Comparison of ENCODE assay signal across 12 mouse cellular contexts in genomic region chr14:23684463-23685066, GRCm38 (mm10).
DNase-seq lines count a peak whose midpoint lies in the region; ATAC-seq lines count a peak whose summit lies in the region.
"Had no signal": no experiment of that assay in that cellular context is flagged by ENCODE, and none has a peak within 500 bp of the region (broad histone marks: within the 10 kb centered on the region; RNA-seq: fewer than 3 reads in every experiment).

No protein-coding gene starts in this region.

- H3K4me1 ChIP-seq in kidney, embryonic 16.5 days (ENCODE audit: insufficient read depth, low read length) = no peaks in the 10 kb centered on the region
- no peaks in the 10 kb centered on the region for H3K4me1 ChIP-seq in hindbrain, embryonic 11.5 days (replicated peaks; ENCODE audit: control insufficient read depth, insufficient read depth, low read length)
- H3K4me1 ChIP-seq: embryonic facial prominence, embryonic 15.5 days had no signal

- H3K27me3 ChIP-seq in kidney, embryonic 16.5 days (ENCODE audit: insufficient read depth, low read length) = no peaks in the 10 kb centered on the region
- no peaks in the 10 kb centered on the region for H3K27me3 ChIP-seq in hindbrain, embryonic 11.5 days (ENCODE audit: control insufficient read depth, insufficient read depth, low read length)
- H3K27me3 ChIP-seq: embryonic facial prominence, embryonic 15.5 days had no signal

- H3K9ac ChIP-seq in kidney, embryonic 16.5 days (replicated peaks; ENCODE audit: low read length) = no peak overlapping the region
- no peak overlapping the region for H3K9ac ChIP-seq in hindbrain, embryonic 11.5 days (ENCODE audit: low read depth, low read length)
- H3K9ac ChIP-seq: embryonic facial prominence, embryonic 15.5 days; heart, embryonic 12.5 days had no signal

- H3K4me3 ChIP-seq in kidney, embryonic 16.5 days (ENCODE audit: low read length) = no peak overlapping the region
- H3K4me3 ChIP-seq in hindbrain, embryonic 11.5 days (ENCODE audit: low read depth, low read length) = no peak overlapping the region
- H3K4me3 ChIP-seq: embryonic facial prominence, embryonic 15.5 days; heart, embryonic 12.5 days; myocyte had no signal

- H3K36me3 ChIP-seq in kidney, embryonic 16.5 days (ENCODE audit: insufficient read depth, low read length) = no peaks in the 10 kb centered on the region
- no peaks in the 10 kb centered on the region for H3K36me3 ChIP-seq in hindbrain, embryonic 11.5 days (ENCODE audit: control insufficient read depth, insufficient read depth, low read length)
- H3K36me3 ChIP-seq: embryonic facial prominence, embryonic 15.5 days; heart, embryonic 12.5 days had no signal

- peak; percentile 57 to 58 for DNase-seq in cerebellum, postnatal 10 days
- DNase-seq in cerebellum, adult 8-10 months = no peak
- DNase-seq in kidney, adult 9 months = peak; percentile 37
- peak; percentile 17 for DNase-seq in 416B (ENCODE audit: low read depth)
- DNase-seq in brain, adult 2 months (ENCODE audit: low read depth, low spot score) = peak; percentile 57
- DNase-seq in hindbrain, embryonic 11.5 days (ENCODE audit: low spot score) = no peak
- no peak for DNase-seq in heart, adult 11 months

- no peak overlapping the region for H3K27ac ChIP-seq in kidney, embryonic 16.5 days (ENCODE audit: low read length)
- H3K27ac ChIP-seq in hindbrain, embryonic 11.5 days (ENCODE audit: low read depth, low read length) = no peak overlapping the region
- H3K27ac ChIP-seq: embryonic facial prominence, embryonic 15.5 days had no signal

- WGBS in kidney, embryonic 16.5 days = 36% methylated on average over 3 of the region's 3 CpGs
- WGBS in hindbrain, embryonic 11.5 days = 59% methylated on average over 3 of the region's 3 CpGs

- no peak for ATAC-seq in kidney, embryonic 16.5 days (ENCODE audit: low FRiP score, low TSS enrichment)
- ATAC-seq in hindbrain, embryonic 11.5 days (ENCODE audit: low FRiP score) = no peak

- H3K4me2 ChIP-seq in kidney, embryonic 16.5 days (replicated peaks; ENCODE audit: low read depth, low read length) = no peak overlapping the region
- no peak overlapping the region for H3K4me2 ChIP-seq in hindbrain, embryonic 11.5 days (replicated peaks; ENCODE audit: low read depth, low read length)
- H3K4me2 ChIP-seq: embryonic facial prominence, embryonic 15.5 days; heart, embryonic 12.5 days; liver, embryonic 11.5 days had no signal

- H3K9me3 ChIP-seq in kidney, embryonic 16.5 days (ENCODE audit: low read length) = no peaks in the 10 kb centered on the region
- no peaks in the 10 kb centered on the region for H3K9me3 ChIP-seq in hindbrain, embryonic 11.5 days (ENCODE audit: control insufficient read depth, low read length)
- H3K9me3 ChIP-seq: embryonic facial prominence, embryonic 15.5 days; heart, embryonic 12.5 days had no signal

Comparison
In these comparisons a context has a peak if more than half of its experiments do, and no peak if none do; other contexts are left out.
1. DNase-seq: peak in cerebellum, postnatal 10 days (2 of 2), kidney, adult 9 months (single experiment), 416B (single experiment) and brain, adult 2 months (single experiment); none in cerebellum, adult 8-10 months (single experiment), hindbrain, embryonic 11.5 days (single experiment) and heart, adult 11 months (single experiment).